Mouse (Mus musculus): Measurements from ENCODE around the gene Plcl1. TPM values are rescaled to one million over a fixed set of nuclear protein-coding genes. Genes with fewer than 3 reads are reported as not detected.

Plcl1 gene
- polyA plus RNA-seq, 1 experiment from 2014 or later = 1.7 TPM

DNA sequence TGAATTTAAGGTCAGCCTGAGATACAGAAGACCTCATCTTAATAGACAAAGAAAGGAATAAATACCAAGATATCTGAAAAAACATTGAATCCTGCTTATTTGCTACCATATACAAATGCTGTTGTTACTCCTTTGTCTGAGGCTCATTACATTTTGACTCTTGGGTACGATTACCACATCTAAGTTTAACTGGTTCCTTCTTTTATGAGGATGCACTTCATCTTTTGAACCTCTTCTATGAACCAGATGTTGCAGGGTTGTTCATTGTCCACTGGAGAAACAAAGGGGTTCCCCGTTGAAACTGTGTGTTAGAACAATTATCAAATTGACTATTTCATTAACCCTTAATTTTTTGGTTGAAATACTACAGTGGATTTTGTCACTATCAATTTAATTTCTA lies 357.4 kb downstream of the Plcl1 start:
- Histone ChIP-seq H3K4me1 (ENCODE audit: control insufficient read depth, insufficient read depth, low read length) (peaks cover 2% of the 10 kb centered on the region; the same call in 1 of the 2 replicates), H3K36me3 (ENCODE audit: control insufficient read depth, insufficient read depth, low read length) (no peaks in the 10 kb centered on the region), H3K27me3 (ENCODE audit: control insufficient read depth, insufficient read depth, low read length) (no peaks in the 10 kb centered on the region), H3K4me3 (ENCODE audit: low read depth, low read length) (no peak overlapping the region), H3K9me3 (ENCODE audit: control insufficient read depth, low read length) (no peaks in the 10 kb centered on the region), H3K27ac (ENCODE audit: low read depth, low read length) (no peak overlapping the region), H3K9ac (ENCODE audit: low read length) (no peak overlapping the region), H3K4me2 (no peak overlapping the region)
- 88% methylated on average over 2 of the region's 2 CpGs for WGBS
- no peak for DNase-seq (ENCODE audit: low spot score, missing footprints)
- ATAC-seq (ENCODE audit: low FRiP score) = no peak

DNA sequence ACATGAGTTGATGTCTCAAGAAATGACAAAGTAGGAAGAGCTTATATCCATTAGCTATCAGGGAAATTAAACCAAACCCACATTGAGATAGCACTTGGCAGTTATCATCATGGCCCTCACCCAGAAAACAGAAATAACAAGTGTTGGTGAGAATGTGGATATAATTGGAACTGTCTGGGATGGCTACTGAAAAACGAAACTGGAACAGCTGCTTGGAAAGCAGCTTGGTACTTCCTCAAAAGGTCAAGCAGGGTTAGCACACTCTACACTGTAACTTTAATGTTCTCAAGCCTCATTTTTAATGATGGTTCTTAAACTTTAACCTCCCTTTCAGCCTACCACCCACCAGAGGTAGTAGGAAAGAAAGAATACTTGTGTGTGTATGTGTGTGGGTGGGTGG lies 361.0 kb downstream of the Plcl1 start:
- Histone ChIP-seq H3K4me1 (ENCODE audit: control insufficient read depth, insufficient read depth, low read length) (peaks cover 2% of the 10 kb centered on the region; the same call in 1 of the 2 replicates), H3K9ac (ENCODE audit: low read length) (no peak overlapping the region), H3K36me3 (ENCODE audit: control insufficient read depth, insufficient read depth, low read length) (no peaks in the 10 kb centered on the region), H3K9me3 (ENCODE audit: control insufficient read depth, low read length) (no peaks in the 10 kb centered on the region), H3K27ac (ENCODE audit: low read depth, low read length) (no peak overlapping the region), H3K27me3 (ENCODE audit: control insufficient read depth, insufficient read depth, low read length) (no peaks in the 10 kb centered on the region), H3K4me2 (no peak overlapping the region), H3K4me3 (ENCODE audit: low read depth, low read length) (no peak overlapping the region)
- ATAC-seq (ENCODE audit: low FRiP score) (no peak), DNase-seq (ENCODE audit: low spot score, missing footprints) (no peak)
- WGBS = 60% methylated on average over 1 of the region's 1 CpGs

DNA sequence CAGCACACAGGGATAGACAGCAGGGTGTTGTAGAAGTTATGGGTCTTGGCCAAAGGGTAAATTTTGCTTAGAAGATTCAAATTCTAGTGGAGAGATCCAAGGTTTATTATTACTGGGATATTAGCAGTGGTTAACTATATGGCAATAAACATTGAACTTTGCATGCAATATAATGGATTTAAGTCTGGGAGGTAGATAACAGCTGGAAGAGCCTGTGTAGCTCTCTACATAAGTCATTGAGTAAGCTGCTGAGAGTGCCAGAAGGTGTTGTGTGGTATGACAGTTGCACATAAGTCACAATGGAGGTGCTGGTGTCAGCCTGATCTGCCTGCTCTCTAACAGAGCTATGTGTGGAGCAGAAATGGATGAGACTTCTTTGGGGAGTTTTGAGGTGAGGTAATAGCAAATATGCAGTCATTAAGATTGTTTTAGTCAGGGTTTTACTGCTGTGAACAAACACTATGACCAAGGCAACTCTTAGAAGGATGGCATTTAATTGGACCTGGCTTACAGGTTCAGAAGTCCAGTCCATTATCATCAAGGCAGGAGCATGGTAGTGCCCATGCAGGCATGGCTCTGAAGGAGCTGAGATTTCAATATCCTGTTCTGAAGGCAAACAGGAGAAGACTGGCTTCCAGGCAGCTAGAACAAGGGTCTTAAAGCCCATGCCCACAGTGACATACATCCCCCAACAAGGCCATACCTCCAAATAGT lies 364.5 kb downstream of the Plcl1 start:
- no peak for ATAC-seq (ENCODE audit: low FRiP score)
- no peaks in the 10 kb centered on the region for H3K36me3 ChIP-seq (ENCODE audit: control insufficient read depth, insufficient read depth, low read length)

DNA sequence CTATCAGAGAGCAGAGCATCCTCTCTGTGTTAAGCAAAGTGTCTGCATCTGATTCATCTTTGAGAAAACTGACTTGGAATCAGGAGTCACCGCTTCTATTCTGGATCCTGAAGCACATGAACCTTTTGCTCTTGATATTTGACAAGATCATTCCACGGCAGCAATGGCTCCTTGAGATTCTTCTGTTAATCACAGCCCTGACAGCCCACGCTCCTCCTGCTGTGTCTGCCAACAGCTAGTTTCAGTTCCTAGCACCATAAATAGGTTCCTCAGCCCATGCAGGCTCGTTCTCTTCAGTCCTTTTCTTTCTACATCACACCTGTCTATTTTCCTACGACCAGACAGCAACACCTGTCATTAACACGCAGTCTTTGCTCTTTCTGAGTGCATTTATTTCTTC lies 387.1 kb downstream of the Plcl1 start:
- H3K4me3 ChIP-seq (ENCODE audit: low read depth, low read length) = no peak overlapping the region
- H3K4me2 ChIP-seq = no peak overlapping the region
- H3K4me1 ChIP-seq (ENCODE audit: control insufficient read depth, insufficient read depth, low read length) = no peaks in the 10 kb centered on the region
- WGBS = 75% methylated on average over 6 of the region's 6 CpGs
- no peaks in the 10 kb centered on the region for H3K9me3 ChIP-seq (ENCODE audit: control insufficient read depth, low read length)
- H3K36me3 ChIP-seq (ENCODE audit: control insufficient read depth, insufficient read depth, low read length) = no peaks in the 10 kb centered on the region
- no peak for DNase-seq (ENCODE audit: low spot score, missing footprints)
- H3K27me3 ChIP-seq (ENCODE audit: control insufficient read depth, insufficient read depth, low read length) = no peaks in the 10 kb centered on the region
- ATAC-seq (ENCODE audit: low FRiP score) = no peak
- H3K27ac ChIP-seq (ENCODE audit: low read depth, low read length) = no peak overlapping the region
- H3K9ac ChIP-seq (ENCODE audit: low read length) = no peak overlapping the region

More for the DNA sequence above, 364.5 kb downstream of the Plcl1 start:
- Histone ChIP-seq H3K9me3 (ENCODE audit: control insufficient read depth, low read length) (no peaks in the 10 kb centered on the region), H3K4me2 (no peak overlapping the region), H3K4me3 (ENCODE audit: low read depth, low read length) (no peak overlapping the region), H3K27me3 (ENCODE audit: control insufficient read depth, insufficient read depth, low read length) (no peaks in the 10 kb centered on the region), H3K27ac (ENCODE audit: low read depth, low read length) (no peak overlapping the region), H3K9ac (ENCODE audit: low read length) (no peak overlapping the region), H3K4me1 (ENCODE audit: control insufficient read depth, insufficient read depth, low read length) (no peaks in the 10 kb centered on the region)
- DNase-seq (ENCODE audit: low spot score, missing footprints) = no peak

Other genes with a start within 250 kb of the Plcl1 start
- 6.4 and 7.3 TPM in 2 replicates for gene Rftn2, start 179.1 kb upstream of the Plcl1 start, polyA plus RNA-seq (2014; fragmentation: Nextera tagmentation; extraction: Ambion mirVana)
- 2.8 and 2.9 TPM in 2 replicates for gene Mars2, start 168.7 kb upstream of the Plcl1 start, polyA plus RNA-seq (2014; fragmentation: Nextera tagmentation; extraction: Ambion mirVana)
- 0.33 TPM in 1 of 2 replicates, not detected in the other for gene Boll, start 42.5 kb upstream of the Plcl1 start, polyA plus RNA-seq (2014; fragmentation: Nextera tagmentation; extraction: Ambion mirVana)

All from midbrain, embryonic 11.5 days (tissue).